Mouse (Mus musculus) urinary bladder, postnatal 25 days (tissue): ENCODE results near the gene Eif4e1b.
A peak's percentile ranks its signal among the peaks of the same experiment; 100 is the strongest.

ENCODE experiments used
- DNase-seq: peaks from one replicate; pipeline ENCODE4 v3.0.0; 2022; ENCODE audit warnings: low spot score

Eif4e1b gene

GRCm38 (mm10) chr13:54799701-54800100 lies 15.9 kb downstream of the Eif4e1b start:
- DNase-seq: peak; percentile 72

- no peak for DNase-seq
Observed at GRCm38 (mm10) chr13:54800206-54800605, 16.4 kb downstream of the Eif4e1b start.

- no peak for DNase-seq
Observed at GRCm38 (mm10) chr13:54803010-54803409, 19.2 kb downstream of the Eif4e1b start.

- no peak for DNase-seq
Observed at GRCm38 (mm10) chr13:54805134-54805838, 21.5 kb downstream of the Eif4e1b start.

GRCm38 (mm10) chr13:54806434-54806976 lies 22.7 kb downstream of the Eif4e1b start:
- no peak for DNase-seq

GRCm38 (mm10) chr13:54808067-54808466 lies 24.3 kb downstream of the Eif4e1b start:
- no peak for DNase-seq

GRCm38 (mm10) chr13:54811476-54811875 lies 27.7 kb downstream of the Eif4e1b start:
- DNase-seq: no peak

GRCm38 (mm10) chr13:54813381-54813780 lies 29.6 kb downstream of the Eif4e1b start:
- DNase-seq: no peak

- DNase-seq: no peak
Observed at GRCm38 (mm10) chr13:54818399-54819254, 34.8 kb downstream of the Eif4e1b start.

- no peak for DNase-seq
Observed at GRCm38 (mm10) chr13:54821106-54821505, 37.3 kb downstream of the Eif4e1b start.

- DNase-seq: no peak
Observed at GRCm38 (mm10) chr13:54821931-54822330, 38.1 kb downstream of the Eif4e1b start.

- DNase-seq: no peak
Observed at GRCm38 (mm10) chr13:54824111-54824931, 40.5 kb downstream of the Eif4e1b start.

- no peak for DNase-seq
Observed at GRCm38 (mm10) chr13:54827992-54828391, 44.2 kb downstream of the Eif4e1b start.

GRCm38 (mm10) chr13:54828508-54828907 lies 44.7 kb downstream of the Eif4e1b start:
- DNase-seq: no peak

GRCm38 (mm10) chr13:54829450-54829849 lies 45.7 kb downstream of the Eif4e1b start:
- DNase-seq: no peak

- DNase-seq: no peak
Observed at GRCm38 (mm10) chr13:54836351-54837030, 52.7 kb downstream of the Eif4e1b start.

GRCm38 (mm10) chr13:54837061-54837460 lies 53.3 kb downstream of the Eif4e1b start:
- no peak for DNase-seq

GRCm38 (mm10) chr13:54837471-54837889 lies 53.7 kb downstream of the Eif4e1b start:
- no peak for DNase-seq
